Mouse (Mus musculus): Measurements from ENCODE around the gene Ephx3.

Ephx3 gene

DNA sequence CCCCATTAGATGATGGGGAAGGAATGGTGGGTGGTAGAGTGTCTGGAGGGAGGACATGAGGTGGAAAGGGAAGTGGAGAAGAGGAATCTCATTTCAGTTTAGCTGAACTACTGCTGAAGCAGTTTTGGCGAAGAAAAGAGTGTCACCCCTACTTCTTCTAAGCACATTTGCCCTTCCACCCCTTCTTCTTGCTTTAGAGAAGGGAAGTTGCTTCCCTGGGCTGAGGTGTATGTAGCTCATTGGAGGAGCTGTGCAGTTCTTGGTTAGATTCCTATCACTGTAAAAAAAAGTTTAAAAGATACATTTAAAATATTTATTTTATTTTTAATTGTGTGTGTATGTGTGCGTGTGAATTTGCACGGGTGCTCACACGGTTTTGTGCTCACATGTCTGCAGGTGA lies 12.4 kb downstream of the Ephx3 start:
- in situ Hi-C loops (cut with MboI, MseI): no loop called here

DNA sequence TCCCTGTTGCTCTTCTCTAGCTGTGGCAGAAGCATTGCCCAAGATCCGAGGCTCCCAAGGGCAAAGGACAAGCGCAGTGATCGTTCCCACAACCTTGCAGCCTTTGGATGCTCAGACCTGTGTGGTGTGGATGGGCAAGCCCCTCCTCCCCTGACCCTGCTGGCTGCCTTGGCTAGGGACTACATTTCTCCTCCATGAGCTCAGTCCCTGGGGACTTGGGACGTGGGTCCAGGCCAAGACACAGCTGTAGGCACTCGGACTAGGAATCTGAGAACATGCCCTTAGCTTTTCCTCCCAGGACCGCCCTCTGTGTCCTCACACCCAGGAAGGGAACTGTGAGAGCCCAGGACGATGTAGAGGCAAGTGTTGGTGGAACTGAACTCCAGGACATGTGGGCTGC lies 16.2 kb downstream of the Ephx3 start:
- in situ Hi-C loops (cut with MboI, MseI): no loop called here

DNA sequence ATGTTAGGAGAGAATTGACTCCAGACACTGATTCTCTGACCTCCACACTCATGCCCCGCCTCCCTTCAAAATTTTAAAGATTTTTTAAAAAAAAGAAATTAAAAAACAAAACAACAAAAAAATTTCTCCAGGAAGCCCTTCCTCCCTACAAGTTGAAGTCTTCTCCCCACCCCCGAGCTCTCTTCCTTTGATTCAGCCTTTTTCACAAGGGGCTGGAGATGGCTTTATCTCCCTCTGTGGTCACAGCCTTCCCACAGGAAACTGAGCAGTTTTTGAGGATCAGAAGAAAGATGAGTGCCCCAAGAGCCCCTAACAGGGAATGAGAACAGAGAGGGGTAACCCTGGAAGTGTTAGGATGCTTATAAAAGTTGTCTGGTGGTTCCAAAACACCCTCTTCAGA lies 16.9 kb downstream of the Ephx3 start:
- in situ Hi-C loops (cut with MboI, MseI): no loop called here

DNA sequence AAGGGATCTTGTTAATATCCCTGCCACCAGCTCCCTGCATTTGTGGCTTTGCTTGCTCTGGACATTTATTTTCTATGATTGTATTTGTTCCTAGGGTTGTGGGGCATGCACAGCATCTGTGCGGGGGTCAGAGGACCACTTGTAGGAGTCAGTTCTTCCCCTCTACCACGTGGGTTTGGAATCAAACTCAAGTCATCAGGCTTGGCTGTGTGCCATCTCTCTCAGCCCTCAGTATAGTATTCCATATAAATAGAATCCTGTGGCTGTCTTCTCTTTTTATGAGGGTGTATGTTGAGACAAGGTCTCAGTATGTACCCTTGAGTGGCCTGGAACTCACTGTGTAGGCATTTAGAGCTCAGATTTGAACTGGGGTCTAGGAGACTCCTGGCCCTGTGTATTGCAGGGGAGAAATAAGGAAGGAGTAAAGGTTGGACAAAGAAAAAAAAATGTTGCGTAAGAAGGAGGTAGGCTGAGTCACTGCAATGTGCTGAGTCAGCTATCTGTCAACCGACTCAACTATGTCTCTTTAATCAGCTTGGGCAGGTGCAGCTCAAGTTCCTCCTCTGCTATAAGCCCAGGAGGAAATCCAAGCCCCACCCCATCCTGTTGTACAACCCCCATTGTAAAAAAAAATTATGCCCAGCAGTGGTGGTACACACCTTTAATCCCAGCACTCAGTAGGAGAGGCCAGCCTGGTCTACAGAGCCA lies 19.7 kb downstream of the Ephx3 start:
- in situ Hi-C loops (cut with MboI, MseI): no loop called here

DNA sequence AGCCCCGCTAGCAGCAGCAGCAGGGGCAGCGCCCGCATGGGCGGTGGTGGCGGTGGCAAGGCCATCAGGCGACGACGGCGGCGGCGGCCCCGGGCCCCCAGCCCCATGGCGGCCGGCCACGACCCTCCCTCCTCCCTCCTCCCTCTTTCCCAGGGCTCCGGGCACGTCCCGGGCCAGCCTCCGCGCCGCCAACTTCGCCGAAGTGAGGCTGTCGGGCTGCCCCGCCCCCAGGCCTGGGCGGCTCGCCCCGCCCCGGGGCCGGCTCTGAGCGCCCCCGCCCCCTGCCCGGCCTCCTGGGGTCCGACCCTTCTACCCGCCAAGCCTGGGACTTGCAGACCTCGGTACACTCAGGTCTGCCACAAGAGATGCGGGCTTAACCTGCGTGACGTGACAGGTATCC lies 22.7 kb downstream of the Ephx3 start, which contains the start of gene Notch3:
Notch3 (minus strand) TSS at position 166 of the 400 bp plus-strand sequence.
- in situ Hi-C loops (cut with MboI, MseI): no loop called here

DNA sequence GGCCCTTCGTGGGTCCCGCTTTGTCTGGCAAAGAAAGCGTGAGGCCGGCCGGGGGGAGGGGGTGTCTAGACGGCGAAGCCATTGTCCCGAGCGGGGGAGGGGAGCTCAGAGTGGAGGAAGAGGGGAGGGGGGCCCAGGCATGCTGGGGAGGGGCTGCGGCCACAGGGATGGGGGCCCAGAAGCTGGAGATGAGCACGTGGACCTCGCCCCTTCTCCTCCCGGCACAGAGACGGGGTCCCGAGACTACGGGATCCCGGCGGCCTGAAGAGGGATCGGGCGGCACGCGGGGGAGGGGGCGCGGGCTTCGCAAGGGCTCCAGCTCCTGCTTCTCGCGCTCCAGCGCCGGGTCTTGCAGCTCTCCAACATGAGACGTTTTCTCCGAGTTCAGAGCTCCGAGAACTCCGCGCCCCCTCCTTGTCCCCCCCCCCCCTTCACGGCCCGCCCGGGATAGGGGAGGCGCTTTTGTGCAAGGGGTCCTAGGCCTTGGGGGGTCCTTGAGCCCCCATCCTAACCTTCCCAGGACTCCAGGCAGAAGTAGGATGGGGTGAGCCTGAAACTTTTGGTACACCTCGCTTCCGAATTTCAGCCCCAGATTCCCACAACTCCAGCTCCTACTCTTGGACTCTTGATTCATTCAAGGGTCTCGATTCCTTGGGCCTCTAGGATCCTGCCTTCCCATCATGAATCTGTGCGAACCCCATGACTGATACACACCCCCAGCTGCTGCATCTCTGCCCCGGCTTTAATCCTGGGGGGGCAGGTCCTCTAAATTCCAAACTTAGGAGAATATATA lies 23.4 kb downstream of the Ephx3 start:
- in situ Hi-C loops (cut with MboI, MseI): no loop called here

DNA sequence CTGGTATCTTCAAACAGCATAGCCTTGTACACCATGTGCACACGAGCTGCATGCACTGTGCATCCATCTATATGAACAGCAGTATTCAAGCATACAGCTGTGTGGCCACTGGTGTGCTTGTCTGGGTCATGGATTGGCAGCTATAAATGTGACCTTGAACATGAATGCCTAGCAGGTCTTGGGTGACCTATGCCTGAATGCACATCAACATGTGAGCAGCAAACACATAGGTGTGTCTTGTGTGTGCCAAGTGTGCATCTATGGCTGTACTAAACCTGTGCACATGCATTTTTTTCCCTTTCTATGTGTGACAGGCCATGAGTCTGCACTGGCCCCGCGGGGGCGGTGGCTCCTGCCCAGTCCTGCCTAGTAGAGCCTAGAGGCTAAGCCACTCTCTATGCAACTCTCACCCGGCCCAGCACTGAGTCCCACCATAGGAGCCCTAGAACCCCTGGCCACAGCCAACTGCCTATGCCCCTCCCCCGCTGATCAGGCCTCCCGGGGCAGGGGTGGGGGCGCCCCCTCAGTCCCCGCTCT lies 24.0 kb downstream of the Ephx3 start:
- in situ Hi-C loops (cut with MboI, MseI): no loop called here

DNA sequence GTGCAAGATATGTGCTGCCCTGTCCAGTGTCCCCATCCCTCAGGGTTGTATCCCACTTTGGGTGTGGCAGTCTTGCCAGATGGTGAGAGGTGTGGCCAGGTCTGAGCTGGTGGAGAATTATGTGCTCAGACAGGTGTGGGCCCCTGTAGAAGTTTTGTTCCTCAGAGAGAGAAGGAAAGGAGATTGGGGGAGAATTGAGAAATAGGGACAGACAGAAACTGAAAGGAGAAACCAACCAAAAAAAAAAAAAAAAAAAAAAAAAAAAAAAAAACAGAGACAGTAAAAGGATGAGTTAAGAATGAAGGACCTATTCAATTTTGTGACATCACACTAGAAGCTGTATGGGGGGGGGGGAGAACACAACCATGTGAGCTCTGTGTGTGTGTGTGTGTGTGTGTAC lies 24.6 kb downstream of the Ephx3 start:
- in situ Hi-C loops (cut with MboI, MseI): no loop called here

DNA sequence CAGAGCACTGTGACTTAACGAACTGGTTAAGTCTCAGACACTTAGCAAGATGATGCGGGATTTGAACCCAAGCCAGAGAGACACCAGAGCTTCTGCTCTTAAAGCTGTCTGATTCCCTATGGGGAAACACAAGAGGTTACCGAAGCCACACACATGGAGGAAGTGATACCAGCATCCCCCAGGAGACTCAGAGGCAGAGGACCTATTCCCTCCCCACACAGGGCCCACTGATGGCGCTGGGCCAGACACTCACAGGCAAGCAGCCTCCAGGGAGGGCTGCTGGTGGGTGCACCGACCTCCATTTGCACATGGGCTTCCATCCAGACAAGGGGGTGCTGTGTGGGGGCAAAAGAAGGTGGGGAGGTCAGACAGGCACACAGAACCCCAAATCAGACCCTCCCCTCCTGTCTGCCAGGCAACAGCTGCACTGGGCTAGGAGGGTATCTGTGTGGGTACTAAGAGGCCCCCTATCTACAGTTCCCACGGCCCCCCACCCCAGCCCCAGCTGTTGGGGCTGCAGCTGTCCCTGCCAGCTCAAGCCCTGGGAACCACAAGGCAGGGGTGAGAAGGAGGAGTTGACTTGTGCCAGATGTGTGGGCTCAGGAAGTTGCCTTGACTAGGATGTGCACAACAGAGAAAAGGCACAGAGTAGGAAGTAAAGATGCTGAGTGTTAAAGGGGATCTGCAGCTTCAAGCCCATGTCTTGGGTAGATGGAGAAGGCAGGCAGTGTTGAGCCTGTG lies 25.3 kb downstream of the Ephx3 start:
- in situ Hi-C loops (cut with MboI, MseI): no loop called here

DNA sequence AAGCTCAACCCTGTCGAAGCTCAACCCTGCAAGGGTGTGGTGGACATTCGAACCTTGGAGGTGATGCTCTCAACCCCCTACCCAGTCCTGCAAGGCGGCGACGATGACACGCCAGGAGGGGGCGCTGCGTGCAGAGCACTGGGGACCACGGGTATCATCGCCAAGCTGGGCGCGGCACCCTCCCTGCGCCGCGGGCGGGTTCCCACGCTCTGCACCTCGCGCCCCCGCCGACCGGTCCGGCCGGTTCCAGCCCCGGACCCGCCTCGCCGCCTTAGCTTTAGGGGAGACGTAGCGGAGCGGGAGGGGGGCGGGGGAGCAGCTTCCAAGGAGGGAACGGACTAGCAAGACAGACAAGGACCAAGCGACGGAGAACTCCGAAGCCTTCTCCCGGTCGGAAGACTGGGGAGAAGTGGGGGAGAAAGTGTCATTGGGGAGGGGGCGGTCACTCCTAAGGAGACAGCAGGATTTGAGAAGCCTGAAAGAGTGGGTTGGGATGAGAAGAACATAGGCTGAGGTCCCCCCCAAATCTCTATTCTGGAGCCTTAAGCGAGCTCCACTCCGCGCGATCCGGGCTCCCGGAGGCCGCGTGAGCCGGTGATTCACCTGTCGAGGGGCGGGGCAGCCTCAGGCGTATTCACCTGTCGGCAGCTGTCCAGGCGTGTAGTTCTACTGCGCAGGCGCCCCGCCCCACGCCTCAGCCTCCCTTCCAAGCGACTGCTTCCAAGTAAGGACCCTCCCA lies 27.1 kb downstream of the Ephx3 start:
- in situ Hi-C loops (cut with MboI, MseI): no loop called here

DNA sequence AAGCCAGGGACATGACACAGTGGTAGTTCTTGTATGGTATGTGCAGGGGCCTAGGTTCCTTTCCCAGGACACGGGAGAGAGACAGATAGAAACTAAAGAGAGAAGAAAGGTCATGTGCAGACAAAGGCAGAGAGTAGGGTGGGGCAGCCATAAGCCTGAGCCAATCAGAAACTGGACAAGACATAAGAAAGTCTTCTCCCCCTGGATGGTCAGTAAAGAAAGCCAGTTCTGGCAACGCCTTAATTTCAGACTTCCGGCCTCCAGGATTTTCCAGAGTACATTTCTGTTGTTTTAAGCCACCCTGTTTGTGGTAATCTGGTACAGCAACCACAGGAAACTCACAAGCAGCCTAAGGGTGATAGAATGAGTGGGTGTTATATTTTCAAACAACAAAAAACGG lies 28.5 kb downstream of the Ephx3 start:
- in situ Hi-C loops (cut with MboI, MseI): no loop called here

DNA sequence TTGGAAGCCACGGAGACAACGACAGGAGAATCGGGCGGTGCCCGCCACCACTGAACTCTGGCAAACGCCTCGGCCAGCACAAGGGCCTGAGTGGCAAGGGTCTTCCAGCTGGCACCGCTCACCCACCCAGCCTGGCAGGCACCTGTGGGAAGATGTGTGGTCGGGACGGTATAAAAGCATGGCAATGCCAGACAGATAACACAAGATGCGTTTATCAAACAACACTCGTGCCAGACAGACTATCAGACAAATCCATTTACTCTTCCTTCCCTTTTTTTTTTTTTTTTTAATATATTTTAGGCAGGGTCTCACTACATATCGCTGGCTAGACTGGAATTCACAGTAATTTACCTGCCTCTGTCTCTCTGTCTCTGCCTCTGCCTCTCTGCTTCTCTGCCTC lies 30.5 kb downstream of the Ephx3 start:
- in situ Hi-C loops (cut with MboI, MseI): no loop called here

DNA sequence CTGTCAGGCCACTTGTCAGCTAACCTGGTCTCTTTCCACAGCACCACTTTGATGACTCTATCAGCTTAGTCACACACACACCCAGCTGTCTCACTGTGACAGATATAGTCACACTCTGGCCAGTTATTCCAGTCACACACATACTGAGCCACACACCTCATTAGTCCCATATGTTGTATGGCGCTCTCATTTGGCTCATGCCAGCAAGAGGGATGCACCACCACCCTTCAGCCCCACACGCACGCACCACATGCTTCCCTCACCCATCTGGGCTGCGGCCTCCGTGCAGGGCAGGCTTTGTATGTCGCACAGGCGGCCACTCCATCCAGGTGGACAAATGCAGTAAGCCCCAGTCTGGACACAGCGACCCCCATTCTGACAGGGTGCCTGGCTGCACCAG lies 42.6 kb downstream of the Ephx3 start:
- in situ Hi-C loops (cut with MboI, MseI): no loop called here

DNA sequence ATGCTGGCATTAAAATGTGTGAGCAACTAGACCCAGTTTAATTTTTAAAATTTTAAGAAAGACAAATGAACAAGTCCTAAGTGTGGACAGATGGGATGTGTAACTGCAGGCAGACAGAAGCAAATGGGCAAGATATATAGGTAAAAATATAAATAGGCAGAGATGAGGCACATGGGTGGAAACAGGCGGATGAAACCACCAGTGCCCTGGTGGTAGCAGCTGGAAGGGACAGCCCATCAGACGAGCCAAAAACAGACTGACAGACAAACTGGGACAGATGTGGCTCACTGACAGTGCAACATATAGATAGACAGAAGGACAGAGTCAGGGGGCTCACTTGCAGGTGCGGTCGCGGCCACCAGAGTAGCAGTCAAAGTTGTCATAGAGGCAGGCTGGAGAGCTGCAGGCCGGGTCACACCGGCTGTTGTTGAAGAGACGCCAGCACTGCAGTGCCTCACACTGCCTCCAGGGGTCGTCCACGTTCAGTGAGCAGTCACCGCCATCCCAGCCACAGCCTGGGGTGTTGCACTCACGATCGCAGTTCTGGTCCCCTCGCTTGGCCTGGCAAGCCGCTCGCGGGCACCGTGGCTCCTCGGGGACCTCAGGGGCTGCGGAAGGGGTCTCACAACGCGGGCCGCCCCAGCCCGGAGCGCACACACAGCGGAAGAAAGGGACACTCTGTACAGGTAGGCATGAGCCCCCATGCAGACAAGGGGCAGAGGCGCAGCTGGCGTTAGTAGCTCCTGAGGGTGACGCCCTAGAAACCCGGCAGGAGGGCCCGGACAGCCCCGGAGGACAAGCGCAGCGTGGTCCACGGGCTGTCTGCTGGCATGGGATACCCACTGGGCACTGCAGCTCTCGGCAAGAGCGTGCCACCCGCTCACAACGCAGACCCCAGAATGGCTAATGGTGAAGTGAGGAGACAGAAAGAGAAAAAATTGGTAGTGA lies 46.2 kb downstream of the Ephx3 start:
- in situ Hi-C loops (cut with MboI, MseI): no loop called here

DNA sequence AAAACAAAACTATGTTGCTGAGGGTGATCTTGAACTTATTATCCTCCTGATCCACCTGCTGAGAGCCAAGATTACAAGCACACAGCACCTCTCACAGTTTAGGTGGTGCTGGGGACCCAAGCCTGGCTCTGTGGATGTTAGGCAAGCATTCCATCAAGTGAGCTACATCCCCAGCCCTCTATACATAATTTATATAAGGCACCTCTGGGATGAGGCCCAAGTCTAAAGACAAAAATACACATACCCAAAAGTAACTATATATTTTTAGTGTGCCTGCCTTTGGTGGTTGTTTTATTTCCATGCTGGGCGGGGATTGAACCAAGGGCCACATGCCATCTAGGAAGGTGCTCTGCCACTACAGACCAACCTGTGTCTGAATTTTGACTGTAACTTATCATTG lies 47.1 kb downstream of the Ephx3 start:
- in situ Hi-C loops (cut with MboI, MseI): no loop called here
